Mouse (Mus musculus): ENCODE measurements around the gene Manba. TPM values are rescaled to one million over a fixed set of nuclear protein-coding genes. Genes with fewer than 3 reads are reported as not detected.

Manba gene
- 0.98 and 4.5 TPM in 2 replicates for polyA plus RNA-seq (2012; ENCODE audit: low replicate concordance)

DNA sequence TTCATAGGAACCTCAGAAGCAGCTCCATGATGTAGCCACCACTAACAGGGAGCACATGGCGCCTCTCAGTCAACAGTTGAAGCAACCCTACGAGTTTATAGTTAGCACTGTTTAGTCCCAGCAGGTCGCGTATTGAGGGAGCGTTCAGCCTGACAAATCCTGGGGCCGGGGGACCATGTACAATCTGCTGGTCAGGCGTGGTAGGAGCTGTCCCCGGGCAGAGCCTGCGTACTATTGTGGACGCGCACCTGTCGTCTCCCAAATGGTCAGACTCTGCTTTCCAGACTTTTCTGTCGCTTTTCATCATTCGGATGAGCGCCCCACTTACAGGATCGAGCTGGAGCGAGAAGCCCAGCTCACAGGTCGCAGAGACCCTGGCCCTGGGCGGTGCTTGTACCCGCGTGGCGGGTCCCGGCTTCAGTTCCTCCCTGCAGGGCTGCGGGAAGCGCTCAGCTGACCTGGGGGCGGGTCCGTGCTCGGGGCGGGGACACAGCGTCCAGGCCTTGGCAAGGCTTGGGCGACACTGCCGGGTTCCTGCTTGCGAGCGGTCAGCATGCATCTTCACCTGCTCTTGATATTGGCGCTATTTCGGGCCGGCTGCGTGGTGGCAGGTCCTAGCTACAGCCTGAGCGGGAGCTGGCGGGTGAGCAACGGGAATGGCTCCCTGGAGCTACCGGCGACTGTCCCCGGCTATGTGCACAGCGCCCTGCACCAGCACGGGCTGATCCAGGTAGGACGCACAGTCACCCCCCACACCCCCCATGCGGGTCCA, at the start of gene Manba:
Gene Manba (plus strand): TSS at position 484 of the 772 bp plus-strand sequence.

GRCm38 (mm10) chr3:135437758-135438495, 47.5 kb upstream of the Manba start, which contains the start of gene Ube2d3:
TSS of gene Ube2d3 (plus strand) at chr3:135438149.

Other genes with a start within 250 kb of the Manba start
- not detected in 2 replicates for gene Bdh2, start 204.4 kb upstream of the Manba start, polyA plus RNA-seq (2012; ENCODE audit: low replicate concordance)
- gene Slc9b2, start 177.9 kb upstream of the Manba start, polyA plus RNA-seq (2012; ENCODE audit: low replicate concordance): 0.03 and 0.05 TPM in 2 replicates
- not detected in 2 replicates for gene Slc9b1, start 137.6 kb upstream of the Manba start, polyA plus RNA-seq (2012; ENCODE audit: low replicate concordance)
- gene Cisd2, start 61.7 kb upstream of the Manba start, polyA plus RNA-seq (2012; ENCODE audit: low replicate concordance): 28.0 and 29.0 TPM in 2 replicates
- gene Ube2d3, start 47.5 kb upstream of the Manba start, polyA plus RNA-seq (2012; ENCODE audit: low replicate concordance): 290 and 299 TPM in 2 replicates
- 28.6 and 30.1 TPM in 2 replicates for gene Nfkb1, start 205.9 kb downstream of the Manba start, polyA plus RNA-seq (2012; ENCODE audit: low replicate concordance)